Mouse (Mus musculus) hindbrain, embryonic 10.5 days (tissue): ENCODE data around the gene Pdzph1. TPM values are rescaled to one million over a fixed set of nuclear protein-coding genes. Genes with fewer than 3 reads are reported as not detected.

Source experiments
- DNase-seq: peaks from one replicate; pipeline ENCODE4 v3.0.0-alpha.2; 2017; ENCODE audit warnings: low spot score
- H3K27ac ChIP-seq: fragments of 300-500 bp; sonication (generic); 2 replicates; pipeline ENCODE4 v1.5.1; 2016; ENCODE audit warnings: mild to moderate bottlenecking, moderate library complexity
- H3K27me3 ChIP-seq: fragments of 300-500 bp; sonication (generic); 2 replicates; pipeline ENCODE4 v1.6.1; 2016; ENCODE audit warnings: mild to moderate bottlenecking; ENCODE audit not compliant: poor library complexity, insufficient read depth, severe bottlenecking
- H3K36me3 ChIP-seq: fragments of 300-500 bp; sonication (generic); 2 replicates; pipeline ENCODE4 v1.6.1; 2016; ENCODE audit warnings: mild to moderate bottlenecking, moderate library complexity
- H3K4me1 ChIP-seq: fragments of 300-500 bp; sonication (generic); replicated peaks from 2 replicates; pipeline ENCODE4 v1.6.1; 2016; ENCODE audit warnings: mild to moderate bottlenecking
- H3K4me3 ChIP-seq: fragments of 300-500 bp; sonication (generic); 2 replicates; pipeline ENCODE4 v1.5.1; 2016; ENCODE audit warnings: mild to moderate bottlenecking, moderate library complexity
- H3K9me3 ChIP-seq: fragments of 300-500 bp; sonication (generic); 2 replicates; pipeline ENCODE4 v1.6.1; 2016; ENCODE audit warnings: mild to moderate bottlenecking, moderate library complexity
- WGBS: fragments of 180-500 bp; shearing (Covaris S2); methylation state at CpG from one replicate; pipeline ENCODE4 v1.1.7; 2016; 5-methylcytosine and 5-hydroxymethylcytosine counted together
- polyA plus RNA-seq: library from polyadenylated mRNA; unstranded; fragments of >200 nt; fragmentation: Nextera tagmentation; extraction: Ambion mirVana; gene quantifications from 2 replicates; pipeline ENCODE4 v1.2.1, GENCODE M21; 2016

Gene Pdzph1
- polyA plus RNA-seq, 1 experiment from 2014 or later: 16.9 TPM

- no peak overlapping the region for H3K27ac ChIP-seq
- no peak for DNase-seq
- no peaks in the 10 kb centered on the region for H3K27me3 ChIP-seq
- H3K4me1 ChIP-seq: no peaks in the 10 kb centered on the region
- no peaks in the 10 kb centered on the region for H3K9me3 ChIP-seq
- 77% methylated on average over 10 of the region's 10 CpGs for WGBS
- no peaks in the 10 kb centered on the region for H3K36me3 ChIP-seq
- H3K4me3 ChIP-seq: no peak overlapping the region
Observed at GRCm38 (mm10) chr17:58943015-58943822, 48.0 kb downstream of the Pdzph1 start.

- DNase-seq: no peak
- Histone ChIP-seq H3K27me3 (no peaks in the 10 kb centered on the region), H3K27ac (no peak overlapping the region), H3K36me3 (no peaks in the 10 kb centered on the region), H3K4me3 (no peak overlapping the region), H3K4me1 (peaks cover 3% of the 10 kb centered on the region), H3K9me3 (no peaks in the 10 kb centered on the region)
- 86% methylated on average over 1 of the region's 1 CpGs for WGBS
Observed at GRCm38 (mm10) chr17:58938598-58938997, 52.6 kb downstream of the Pdzph1 start.

GRCm38 (mm10) chr17:58937533-58937932, 53.6 kb downstream of the Pdzph1 start:
- Histone ChIP-seq H3K9me3 (no peaks in the 10 kb centered on the region), H3K27ac (no peak overlapping the region; the same call in 1 of the 2 replicates), H3K4me1 (peaks cover 13% of the 10 kb centered on the region), H3K36me3 (no peaks in the 10 kb centered on the region), H3K4me3 (no peak overlapping the region), H3K27me3 (no peaks in the 10 kb centered on the region)
- 68% methylated on average over 4 of the region's 4 CpGs for WGBS
- DNase-seq: no peak

GRCm38 (mm10) chr17:58932983-58933280, 58.2 kb downstream of the Pdzph1 start:
- 13% methylated on average over 1 of the region's 1 CpGs for WGBS
- no peak for DNase-seq
- no peaks in the 10 kb centered on the region for H3K9me3 ChIP-seq
- H3K27ac ChIP-seq: peak overlapping the region; percentile 76
- H3K36me3 ChIP-seq: no peaks in the 10 kb centered on the region
- H3K27me3 ChIP-seq: no peaks in the 10 kb centered on the region
- 0 out of 2 replicates have a peak overlapping the region, but pooled peaks have one; percentile 16 for H3K4me3 ChIP-seq
- H3K4me1 ChIP-seq: peaks cover 27% of the 10 kb centered on the region

GRCm38 (mm10) chr17:58932279-58932982, 58.7 kb downstream of the Pdzph1 start:
- no peaks in the 10 kb centered on the region for H3K9me3 ChIP-seq
- DNase-seq: peak; percentile 44
- 8% methylated on average over 2 of the region's 2 CpGs for WGBS
- no peaks in the 10 kb centered on the region for H3K36me3 ChIP-seq
- peaks cover 27% of the 10 kb centered on the region for H3K4me1 ChIP-seq
- no peak overlapping the region for H3K4me3 ChIP-seq
- H3K27ac ChIP-seq: peak overlapping the region; percentile 76
- no peaks in the 10 kb centered on the region for H3K27me3 ChIP-seq

GRCm38 (mm10) chr17:58924754-58925546, 66.2 kb downstream of the Pdzph1 start:
- Histone ChIP-seq H3K27ac (peak overlapping the region; percentile 35; the same call in 1 of the 2 replicates), H3K4me3 (no peak overlapping the region), H3K36me3 (no peaks in the 10 kb centered on the region), H3K9me3 (no peaks in the 10 kb centered on the region), H3K27me3 (no peaks in the 10 kb centered on the region), H3K4me1 (peaks cover 21% of the 10 kb centered on the region)
- no peak for DNase-seq
- 74% methylated on average over 10 of the region's 10 CpGs for WGBS

- Histone ChIP-seq H3K4me3 (no peak overlapping the region), H3K4me1 (peaks cover 28% of the 10 kb centered on the region), H3K9me3 (no peaks in the 10 kb centered on the region), H3K36me3 (no peaks in the 10 kb centered on the region), H3K27ac (peak overlapping the region; percentile 72), H3K27me3 (no peaks in the 10 kb centered on the region)
- WGBS: 74% methylated on average over 11 of the region's 11 CpGs
- DNase-seq: no peak
Observed at GRCm38 (mm10) chr17:58923901-58924476, 67.2 kb downstream of the Pdzph1 start.

GRCm38 (mm10) chr17:58923316-58923866, 67.8 kb downstream of the Pdzph1 start:
- Histone ChIP-seq H3K9me3 (no peaks in the 10 kb centered on the region), H3K27ac (0 out of 2 replicates have a peak overlapping the region, but pooled peaks have one; percentile 18), H3K4me3 (no peak overlapping the region), H3K4me1 (peaks cover 29% of the 10 kb centered on the region), H3K27me3 (no peaks in the 10 kb centered on the region), H3K36me3 (no peaks in the 10 kb centered on the region)
- DNase-seq: no peak
- 64% methylated on average over 7 of the region's 7 CpGs for WGBS

GRCm38 (mm10) chr17:58922821-58923220, 68.4 kb downstream of the Pdzph1 start:
- no peak for DNase-seq
- WGBS: 91% methylated on average over 2 of the region's 2 CpGs
- H3K4me1 ChIP-seq: peaks cover 29% of the 10 kb centered on the region

GRCm38 (mm10) chr17:58919927-58920326, 71.2 kb downstream of the Pdzph1 start:
- WGBS: 52% methylated on average over 4 of the region's 4 CpGs
- H3K4me3 ChIP-seq: no peak overlapping the region
- peak overlapping the region; percentile 80; the same call in 1 of the 2 replicates for H3K27ac ChIP-seq
- H3K27me3 ChIP-seq: no peaks in the 10 kb centered on the region
- no peaks in the 10 kb centered on the region for H3K36me3 ChIP-seq
- DNase-seq: no peak
- H3K9me3 ChIP-seq: no peaks in the 10 kb centered on the region
- H3K4me1 ChIP-seq: peaks cover 26% of the 10 kb centered on the region

More at GRCm38 (mm10) chr17:58922821-58923220, 68.4 kb downstream of the Pdzph1 start:
- Histone ChIP-seq H3K27ac (no peak overlapping the region), H3K36me3 (no peaks in the 10 kb centered on the region), H3K4me3 (no peak overlapping the region), H3K9me3 (no peaks in the 10 kb centered on the region), H3K27me3 (no peaks in the 10 kb centered on the region)

GRCm38 (mm10) chr17:58919061-58919460, 72.1 kb downstream of the Pdzph1 start:
- Histone ChIP-seq H3K27ac (peak overlapping the region; percentile 80), H3K4me3 (peak overlapping the region; percentile 20)
- WGBS: 5% methylated on average over 8 of the region's 8 CpGs

GRCm38 (mm10) chr17:58918539-58918938, 72.6 kb downstream of the Pdzph1 start:
- Histone ChIP-seq H3K9me3 (no peaks in the 10 kb centered on the region), H3K4me3 (no peak overlapping the region), H3K4me1 (peaks cover 13% of the 10 kb centered on the region), H3K27ac (no peak overlapping the region), H3K36me3 (no peaks in the 10 kb centered on the region), H3K27me3 (no peaks in the 10 kb centered on the region)
- DNase-seq: no peak
- WGBS: 84% methylated on average over 3 of the region's 3 CpGs

More at GRCm38 (mm10) chr17:58919061-58919460, 72.1 kb downstream of the Pdzph1 start:
- H3K4me1 ChIP-seq: peaks cover 18% of the 10 kb centered on the region
- H3K9me3 ChIP-seq: no peaks in the 10 kb centered on the region
- peak; percentile 67 for DNase-seq
- no peaks in the 10 kb centered on the region for H3K36me3 ChIP-seq
- H3K27me3 ChIP-seq: no peaks in the 10 kb centered on the region
